Mouse (Mus musculus): Measurements from ENCODE around the gene Zfp369.
"Not testable (repeated sequence)": the region's sequence is repeated elsewhere in the genome, so short reads cannot be mapped to it uniquely, and the experiment has no call there.

The Zfp369 gene

GRCm38 (mm10) chr13:65278383-65279341 is at the start of gene Zfp369:
Gene Zfp369, plus strand, starts transcription at chr13:65278814.
- peak; percentile 97 for DNase-seq (ENCODE audit: low spot score in 2 of 2)

DNA sequence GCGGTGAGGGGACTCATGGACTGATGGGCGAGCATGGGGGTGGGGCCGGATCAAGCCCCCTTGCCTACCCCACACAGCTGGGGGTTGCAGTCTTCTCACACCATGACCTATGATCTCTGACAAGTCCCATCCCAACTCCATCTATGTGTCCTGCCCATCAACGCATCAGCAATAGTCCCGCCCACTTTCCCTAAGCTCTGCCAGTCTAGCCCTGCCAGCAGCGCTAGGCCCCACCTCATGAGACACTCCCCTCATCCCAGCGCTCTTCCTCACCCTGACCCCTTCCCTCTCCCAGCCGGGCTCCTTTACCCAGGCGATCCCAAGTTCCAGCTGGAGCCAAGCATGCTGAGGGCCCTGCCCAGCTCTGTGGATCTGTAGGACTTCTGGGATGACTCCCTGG is 41.4 kb upstream of the Zfp369 start:
- no peak for DNase-seq (ENCODE audit: low spot score in 2 of 2)

DNA sequence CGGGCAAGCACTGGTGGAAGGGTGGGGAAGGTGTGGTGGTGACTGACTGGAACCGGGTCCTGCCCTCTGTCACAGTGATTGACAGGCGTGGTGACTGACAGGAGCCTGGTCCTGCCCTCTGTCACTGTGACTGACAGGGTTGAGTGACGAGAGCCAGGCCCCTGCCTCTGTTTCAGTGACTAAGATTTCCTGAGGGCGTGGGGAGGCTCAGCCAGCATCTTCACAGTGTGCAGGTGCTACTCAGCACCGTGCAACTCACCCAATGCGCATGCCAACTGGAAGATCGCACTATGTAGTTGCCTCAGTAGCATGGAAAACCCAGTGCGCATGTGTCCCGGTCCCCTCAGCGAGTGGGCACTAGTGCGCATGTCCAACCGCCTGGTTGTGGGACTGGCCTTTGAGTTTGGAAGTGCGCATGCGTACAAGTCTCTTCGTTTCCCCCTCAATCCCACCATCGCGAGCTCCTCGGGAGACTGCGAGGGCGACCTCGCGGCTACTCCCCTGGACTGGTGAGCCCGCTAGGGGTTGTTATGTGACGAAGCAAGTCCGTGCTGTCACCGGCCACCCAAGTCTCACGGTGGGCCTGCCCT is 38.0 kb upstream of the Zfp369 start:
- DNase-seq (ENCODE audit: low spot score in 2 of 2), result peak; percentile 99

GRCm38 (mm10) chr13:65241099-65241626 is 37.5 kb upstream of the Zfp369 start:
- DNase-seq (ENCODE audit: low spot score in 2 of 2), result peak; percentile 98 to 99

DNA sequence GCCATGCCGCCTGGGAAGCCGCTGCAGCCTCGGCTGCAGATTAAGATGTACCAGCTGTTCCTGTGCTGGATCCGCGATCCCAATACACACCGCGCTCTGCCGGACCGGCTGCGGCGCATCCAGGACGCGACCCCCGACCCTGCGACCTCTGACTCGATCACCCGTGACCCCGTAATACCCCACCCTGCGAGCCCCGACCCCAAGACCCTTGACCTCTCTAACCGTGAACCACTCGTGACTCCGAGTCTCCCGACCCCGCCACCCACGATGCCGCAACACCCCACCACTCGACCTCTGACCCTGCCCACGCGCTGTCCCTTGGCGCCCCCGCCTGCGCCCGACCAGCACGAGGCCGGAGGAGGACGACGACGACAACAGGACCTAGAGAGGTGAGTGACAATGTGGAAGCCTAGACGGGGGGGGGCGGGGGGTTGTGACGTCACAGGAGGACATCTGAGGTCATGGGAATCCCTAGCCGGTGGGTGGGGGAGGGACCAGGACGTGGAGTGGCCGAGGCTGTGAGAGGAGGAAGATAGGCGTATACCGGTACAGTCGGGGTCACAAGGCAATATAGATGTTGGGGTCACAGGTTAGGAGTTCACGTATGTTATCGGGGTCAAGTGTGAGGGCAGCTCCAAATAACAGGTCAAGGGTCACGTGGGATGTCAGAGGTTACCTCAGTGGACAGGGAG is 36.8 kb upstream of the Zfp369 start:
- peak; percentile 59 to 71 for DNase-seq (ENCODE audit: low spot score in 2 of 2)

DNA sequence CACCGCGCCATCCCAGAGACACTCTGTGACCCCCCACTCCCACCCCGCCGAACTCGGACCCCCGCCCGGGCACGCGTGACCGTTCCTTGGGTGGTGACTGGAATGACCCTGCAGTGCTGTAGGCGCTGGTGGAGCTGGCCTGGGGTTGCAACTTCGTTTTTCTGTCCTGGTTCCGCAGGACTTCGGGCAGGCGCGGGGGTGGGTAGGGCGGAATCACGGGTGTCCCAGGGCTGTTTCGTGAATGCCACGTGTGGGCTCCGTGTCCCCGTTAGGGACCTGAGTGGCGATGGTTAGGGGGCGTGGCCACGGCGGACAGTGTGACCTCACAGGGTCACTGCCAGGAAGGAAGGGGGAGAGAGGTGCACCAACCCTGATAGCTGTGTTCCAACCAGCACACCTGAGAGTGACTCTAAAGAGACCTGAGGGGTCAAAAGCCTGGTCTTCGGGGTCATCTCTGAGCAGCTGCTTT is 36.3 kb upstream of the Zfp369 start:
- DNase-seq (ENCODE audit: low spot score in 2 of 2), result peak; percentile 28 to 51

DNA sequence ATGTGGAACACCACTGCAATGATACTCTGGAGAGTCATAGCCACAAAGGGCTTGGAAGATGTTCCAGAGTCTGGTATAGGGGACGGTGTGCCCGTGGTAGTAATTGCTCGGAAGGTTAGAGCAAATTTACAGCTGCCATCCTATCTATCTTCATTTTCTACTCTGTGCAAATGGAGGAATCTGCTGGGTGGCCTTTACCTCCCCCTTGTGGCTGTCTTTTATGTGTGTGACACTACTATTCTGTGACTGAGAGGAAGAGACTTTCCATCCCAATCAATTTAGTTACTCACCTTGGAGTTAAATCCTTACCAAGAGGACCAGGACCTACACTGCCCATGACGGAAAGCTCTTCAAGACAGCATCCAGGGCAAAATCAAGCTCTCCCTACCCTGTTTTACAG is 35.3 kb upstream of the Zfp369 start:
- DNase-seq (ENCODE audit: low spot score in 2 of 2), result peak in 1 of 2 experiments; percentile 33

DNA sequence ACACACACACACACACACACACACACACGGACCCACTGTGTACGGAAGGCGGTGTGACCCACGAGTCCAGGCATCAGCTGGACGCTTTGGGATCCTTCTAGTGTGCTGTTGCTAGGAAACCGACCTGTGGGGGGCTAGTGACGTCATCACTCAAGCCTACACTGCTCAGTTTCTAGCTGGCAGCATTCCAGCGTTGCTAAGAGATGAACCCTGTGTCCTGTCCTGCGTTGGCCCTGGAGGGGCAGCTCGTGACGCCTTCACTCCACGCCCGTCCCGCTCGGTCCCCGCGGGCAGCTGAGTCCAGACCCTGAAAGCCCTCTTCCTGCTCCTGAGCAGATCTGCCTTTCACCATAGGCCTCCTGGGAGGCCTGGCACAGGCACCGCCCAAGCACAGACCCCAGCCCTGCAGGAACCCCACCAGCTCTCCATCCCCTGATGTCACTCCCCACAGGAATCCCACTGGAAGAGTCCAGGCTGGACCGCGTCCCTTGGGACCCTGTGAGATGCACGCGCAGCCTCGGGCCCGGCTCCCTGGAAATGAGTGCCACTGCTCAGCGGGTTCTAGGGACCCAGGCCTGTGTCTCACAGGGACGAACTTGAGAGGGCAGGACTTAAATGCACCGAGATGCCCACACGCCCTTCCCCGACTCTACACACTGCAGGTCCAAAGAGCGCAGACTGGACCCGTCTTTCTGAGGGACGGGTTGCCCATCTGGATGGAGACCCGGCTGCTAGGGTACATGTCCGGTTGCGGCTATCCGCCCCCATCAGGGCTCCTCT is 20.2 kb upstream of the Zfp369 start:
- DNase-seq (ENCODE audit: low spot score in 2 of 2), result peak; percentile 89 to 95

DNA sequence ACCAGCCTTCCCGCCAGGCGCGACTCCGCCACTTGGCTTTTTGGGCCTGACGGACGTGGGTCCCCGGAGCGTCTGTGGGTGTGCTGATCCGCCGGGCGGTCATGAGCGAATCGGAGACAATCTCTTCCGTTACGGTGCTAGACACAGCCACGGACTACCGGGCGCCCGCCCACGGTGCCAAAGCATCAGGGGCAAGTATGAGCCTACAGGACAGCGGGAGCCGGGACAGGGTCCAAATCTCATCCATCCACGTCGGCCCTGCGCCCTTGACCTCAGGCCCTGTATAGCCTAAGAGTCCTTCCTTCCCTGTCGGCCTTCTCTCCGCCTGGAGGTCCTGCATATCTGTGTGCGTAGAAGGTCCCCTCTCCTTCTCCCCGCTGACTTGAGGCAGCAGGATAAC is 19.4 kb upstream of the Zfp369 start, which contains the start of gene Gm10775:
Gene Gm10775 (plus strand): TSS at position 301 of the 400 bp plus-strand sequence.
- DNase-seq (ENCODE audit: low spot score in 2 of 2), result peak in 1 of 2 experiments; percentile 39

DNA sequence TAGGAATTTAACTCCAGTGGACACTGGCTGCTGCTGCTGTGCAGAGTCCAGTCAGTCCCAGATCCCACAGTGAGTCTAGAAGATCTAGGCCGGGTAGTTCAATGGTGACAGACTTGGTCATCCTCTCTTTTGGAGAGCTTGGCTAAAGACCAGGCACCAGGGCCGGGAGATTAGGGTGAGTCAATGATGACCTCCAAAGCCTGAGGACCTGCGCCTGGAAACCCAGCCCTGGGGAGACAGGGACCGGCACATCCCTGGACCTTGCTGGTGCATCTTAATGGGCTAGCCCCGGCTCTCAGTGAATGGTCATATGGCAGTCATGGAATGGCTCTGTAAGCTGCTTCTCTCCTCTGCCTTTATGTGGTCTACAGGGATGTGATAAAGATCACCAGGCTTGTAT is 16.5 kb upstream of the Zfp369 start:
- no peak for DNase-seq (ENCODE audit: low spot score in 2 of 2)

- DNase-seq (ENCODE audit: low spot score in 2 of 2), result no peak
These were observed 626 bp upstream of the Zfp369 start for GRCm38 (mm10) chr13:65277994-65278382.

DNA sequence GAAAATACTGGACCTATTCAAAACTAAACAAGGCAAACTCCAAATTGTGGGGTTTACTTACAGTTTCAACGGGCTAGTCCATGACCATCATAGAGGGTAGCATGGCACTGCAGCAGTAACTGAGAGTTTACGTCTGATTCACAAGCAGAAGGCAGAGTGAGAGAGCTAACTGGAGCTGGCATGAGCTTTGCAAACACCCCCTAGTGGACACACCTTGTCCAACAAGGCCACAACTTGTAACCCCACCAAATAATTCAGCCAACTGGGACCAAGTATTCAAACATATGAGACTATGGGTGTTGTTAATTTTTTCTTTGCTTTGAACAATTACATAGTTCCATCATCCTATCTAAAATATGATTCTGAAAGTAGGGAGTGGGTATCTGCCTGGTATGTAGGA is 8.2 kb downstream of the Zfp369 start:
- DNase-seq (ENCODE audit: low spot score in 2 of 2), result no peak

- DNase-seq (ENCODE audit: low spot score in 2 of 2), result no peak
These were observed 17.7 kb downstream of the Zfp369 start for GRCm38 (mm10) chr13:65296354-65296753.

DNA sequence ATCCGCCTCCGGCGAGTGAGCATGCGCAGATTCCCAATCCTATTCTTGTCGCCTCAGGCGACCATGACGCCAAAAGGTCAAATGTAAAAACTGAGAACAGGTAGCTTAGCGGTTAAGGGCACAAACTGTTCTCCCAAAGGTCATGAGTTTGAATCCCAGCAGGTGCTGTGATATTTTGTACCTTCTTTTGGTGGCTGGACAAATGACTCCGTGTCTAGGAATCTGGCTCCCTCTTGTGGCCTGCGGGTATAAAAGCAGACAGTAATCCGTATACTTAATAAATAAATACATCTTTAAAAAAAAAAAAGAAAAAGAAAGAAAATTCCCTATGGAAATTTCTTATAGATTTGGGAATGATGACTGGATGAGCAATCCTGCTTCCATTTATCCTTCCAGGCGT is 32.2 kb downstream of the Zfp369 start:
- DNase-seq (ENCODE audit: low spot score in 2 of 2), result peak; percentile 24 to 33

DNA sequence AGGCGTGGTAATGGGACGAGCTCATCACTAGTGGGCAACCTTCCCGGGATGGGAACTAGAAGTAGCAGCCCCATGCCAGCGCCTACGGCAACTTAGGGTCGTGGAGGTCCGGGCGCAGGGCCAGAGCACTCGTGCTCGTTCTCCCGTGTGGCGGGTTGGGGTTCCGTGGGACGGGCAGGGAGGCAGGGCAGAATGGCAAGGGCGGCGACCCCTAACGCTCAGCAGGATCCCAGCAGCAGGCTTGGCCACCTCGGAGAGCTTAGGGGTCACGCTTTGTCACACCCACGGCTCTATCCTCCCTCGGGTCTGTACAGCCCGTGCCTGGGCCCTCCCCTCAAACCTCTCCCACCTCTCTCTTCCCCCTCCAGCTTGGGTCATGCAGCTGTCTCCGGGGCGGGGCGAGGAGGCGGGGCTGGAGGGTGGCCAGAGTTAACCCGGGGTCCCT is 32.7 kb downstream of the Zfp369 start:
- DNase-seq (ENCODE audit: low spot score in 2 of 2), result peak in 1 of 2 experiments; percentile 26

DNA sequence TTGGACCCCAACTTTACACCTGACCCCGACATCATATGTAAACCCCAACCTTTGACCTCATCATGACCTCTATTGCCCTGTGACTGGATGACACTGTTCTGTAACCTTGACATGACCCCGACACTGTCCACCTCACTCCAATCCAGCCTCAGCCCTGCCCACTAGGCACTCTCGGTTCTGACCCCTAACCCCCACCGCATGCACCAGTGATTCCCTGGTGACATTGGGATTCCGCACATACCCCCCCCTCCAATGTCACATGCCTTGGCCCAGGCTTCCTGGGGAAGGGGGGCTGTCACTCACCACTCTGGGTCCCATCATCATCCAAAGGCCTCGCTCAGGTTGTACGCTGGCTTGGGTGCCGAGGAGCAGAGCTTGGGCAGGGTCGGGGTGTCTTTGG is 33.2 kb downstream of the Zfp369 start:
- no peak for DNase-seq (ENCODE audit: low spot score in 2 of 2)

GRCm38 (mm10) chr13:65348501-65348900 is 69.9 kb downstream of the Zfp369 start:
- not testable (repeated sequence) for DNase-seq (ENCODE audit: low spot score in 2 of 2)

DNA sequence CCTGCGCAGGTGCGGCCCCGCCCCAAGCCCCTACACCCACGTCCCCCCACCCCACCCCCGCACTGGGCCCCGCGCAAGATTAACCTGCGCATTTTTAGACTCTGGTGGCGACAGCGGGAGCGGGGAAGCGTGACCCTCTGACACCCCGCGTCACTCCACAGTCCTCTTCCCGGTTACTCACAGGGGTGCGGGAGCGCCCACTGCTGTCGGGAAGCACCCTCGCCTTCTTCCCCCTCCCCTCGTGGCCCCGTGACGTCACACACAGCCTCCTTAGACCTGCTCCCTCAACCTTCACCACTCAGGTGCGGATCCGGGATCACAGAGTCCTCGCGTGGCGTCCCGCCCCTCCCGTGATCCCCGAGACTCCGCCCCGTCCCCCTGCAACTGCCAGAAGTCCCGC is 73.2 kb downstream of the Zfp369 start:
- DNase-seq (ENCODE audit: low spot score in 2 of 2), result not testable (repeated sequence)
